Mouse (Mus musculus) gastrocnemius, postnatal 4 days (tissue): ENCODE results near the gene Hoxd1. TPM values are rescaled to one million over a fixed set of nuclear protein-coding genes. Genes with fewer than 3 reads are reported as not detected.

Source experiments
- DNase-seq, 2 experiments: peaks; one replicate each; pipeline ENCODE4 v3.0.0; 2021 to 2022; ENCODE audit warnings: low spot score in 2 of 2, mixed read lengths in 2 of 2
- total RNA-seq, 2 experiments: library from RNA; stranded (reverse); gene quantifications; 2 replicates each; pipeline ENCODE4 v1.2.3; 2021

Gene Hoxd1
- total RNA-seq, 2 experiments from 2014 or later, result 0.20 TPM; not detected in 1

DNA sequence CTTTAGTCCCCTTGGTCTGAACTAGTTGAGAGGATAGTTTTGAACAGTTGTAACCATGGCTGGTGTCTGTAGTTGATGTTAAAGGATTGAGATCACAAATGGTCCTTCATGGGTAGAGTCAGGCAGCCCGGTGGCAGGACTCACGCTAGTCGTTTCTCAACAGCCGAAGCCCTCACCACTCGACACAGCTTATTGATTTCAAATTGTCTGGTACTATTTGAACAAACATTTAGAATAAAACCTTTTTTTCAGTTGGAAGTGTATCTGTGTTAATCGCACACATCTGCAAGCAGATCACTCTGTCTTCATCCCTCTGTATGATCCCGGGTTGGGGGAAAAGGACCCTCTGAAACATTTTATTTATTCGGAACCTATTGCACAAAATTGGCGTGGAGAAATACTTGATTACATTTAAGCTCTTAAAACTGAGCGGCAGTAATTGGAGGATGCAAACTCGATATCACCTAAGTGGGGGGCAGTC, 15.1 kb upstream of the Hoxd1 start:
- DNase-seq, result no peak

DNA sequence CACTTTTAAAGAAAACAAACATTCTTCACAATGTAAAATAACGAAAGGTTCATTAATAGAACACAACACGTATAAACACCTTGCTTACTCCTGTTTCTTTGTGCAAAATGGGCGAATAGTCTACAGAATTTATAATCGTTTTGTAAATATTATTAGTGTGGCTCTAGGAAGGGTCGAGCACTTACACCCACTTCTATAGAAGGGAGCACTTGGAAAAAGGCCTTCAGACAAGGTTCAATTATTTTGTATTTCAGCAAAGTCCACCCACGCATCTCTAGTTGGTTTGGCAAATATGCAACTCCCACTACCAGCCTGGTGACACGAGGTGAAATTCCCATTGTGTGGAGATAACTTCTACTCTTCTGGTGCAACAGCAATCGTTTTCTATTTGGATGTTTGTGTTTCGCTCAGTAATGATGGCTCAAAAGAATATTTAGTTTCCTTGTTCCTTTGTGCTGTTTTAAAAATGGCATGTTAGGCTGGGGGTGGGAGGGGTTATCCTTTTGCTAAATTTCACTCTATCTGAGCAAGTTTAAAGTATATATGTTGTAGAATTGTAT, 14.3 kb upstream of the Hoxd1 start:
- DNase-seq, result no peak

GRCm38 (mm10) chr2:74749337-74750121, 13.3 kb upstream of the Hoxd1 start:
- peak in 1 of 2 experiments; percentile 50 for DNase-seq

DNA sequence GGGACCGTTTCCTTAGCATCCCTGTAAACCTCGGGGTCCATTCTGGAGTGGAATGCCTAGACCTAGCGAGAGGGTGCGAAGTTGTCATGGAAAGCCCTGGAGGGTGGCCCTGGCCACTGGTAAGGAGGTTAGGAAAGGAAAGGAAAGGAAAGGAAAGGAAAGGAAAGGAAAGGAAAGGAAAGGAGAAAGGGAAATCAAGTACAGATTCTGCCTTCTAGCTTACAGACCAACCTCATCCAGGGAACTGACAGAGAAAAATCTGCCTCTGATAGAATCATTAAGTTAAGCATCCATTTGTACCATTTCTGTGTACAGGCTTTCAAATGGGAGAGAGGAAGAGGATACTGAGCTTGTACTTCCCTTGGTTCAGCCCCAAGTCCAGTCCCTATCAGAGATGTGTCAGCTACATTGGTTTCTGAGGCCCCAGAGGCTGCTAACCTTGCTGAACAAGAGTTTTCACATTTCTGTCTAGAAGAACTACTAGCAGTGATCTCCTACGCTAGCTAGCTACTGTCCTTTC, 12.0 kb upstream of the Hoxd1 start:
- no peak for DNase-seq

GRCm38 (mm10) chr2:74751861-74752260, 10.9 kb upstream of the Hoxd1 start:
- no peak for DNase-seq

DNA sequence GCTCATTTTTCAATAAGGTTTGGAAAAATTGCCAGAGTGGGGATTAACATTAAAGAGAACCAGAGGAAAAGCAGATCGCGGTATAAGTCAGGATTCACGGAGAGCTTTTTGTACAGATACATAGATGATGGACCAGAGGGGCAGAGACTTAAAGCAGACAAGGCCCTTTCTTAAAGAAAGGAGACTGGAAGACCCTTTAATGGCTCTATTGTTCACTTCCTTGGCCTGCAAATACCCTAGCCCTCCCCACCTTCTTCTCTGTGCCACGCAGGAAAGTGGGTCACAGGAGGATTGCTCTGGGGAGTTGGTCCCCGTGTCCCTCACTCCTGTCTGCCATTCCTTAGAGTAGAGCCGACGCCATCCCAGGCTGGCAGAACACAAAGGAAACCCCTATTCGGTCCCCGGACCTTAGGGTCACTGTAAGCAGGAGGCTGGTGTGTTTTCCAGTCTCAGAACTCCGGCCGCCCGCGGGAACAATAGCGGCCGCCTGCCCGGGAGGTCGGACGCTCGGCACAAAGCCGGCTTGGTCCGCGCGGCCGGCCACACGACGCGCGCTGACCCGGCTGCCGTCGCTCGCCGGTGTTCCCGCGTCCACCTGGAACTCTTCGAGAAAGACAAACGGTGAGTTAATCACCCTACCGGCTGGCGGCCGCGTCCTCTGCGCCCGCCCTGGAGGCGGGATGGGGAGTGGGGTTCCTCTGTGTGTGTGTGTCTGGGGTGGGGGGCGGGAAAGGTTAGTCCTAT, 10.2 kb upstream of the Hoxd1 start:
- DNase-seq, result no peak

- no peak for DNase-seq
Observed at GRCm38 (mm10) chr2:74753175-74753523, 9.6 kb upstream of the Hoxd1 start.

DNA sequence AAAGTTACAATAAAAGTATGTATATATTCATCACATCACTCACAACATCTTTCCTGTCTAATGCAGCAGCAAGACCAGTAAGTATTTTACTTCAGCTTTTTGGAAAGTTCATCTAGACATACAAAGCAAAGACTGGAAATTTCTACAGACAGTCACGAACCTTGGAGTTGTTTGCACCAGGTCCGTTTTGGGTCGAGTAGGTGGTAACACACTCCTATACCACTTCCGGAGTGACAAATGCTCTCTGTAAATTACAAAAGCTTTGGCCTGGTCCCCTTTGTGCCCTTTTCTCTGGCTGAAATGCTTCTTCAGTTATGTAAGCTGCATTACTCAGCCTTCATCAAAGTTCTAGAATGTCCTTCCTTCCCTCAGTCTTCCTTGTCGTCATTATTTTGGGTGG, 9.1 kb upstream of the Hoxd1 start:
- DNase-seq, result no peak

DNA sequence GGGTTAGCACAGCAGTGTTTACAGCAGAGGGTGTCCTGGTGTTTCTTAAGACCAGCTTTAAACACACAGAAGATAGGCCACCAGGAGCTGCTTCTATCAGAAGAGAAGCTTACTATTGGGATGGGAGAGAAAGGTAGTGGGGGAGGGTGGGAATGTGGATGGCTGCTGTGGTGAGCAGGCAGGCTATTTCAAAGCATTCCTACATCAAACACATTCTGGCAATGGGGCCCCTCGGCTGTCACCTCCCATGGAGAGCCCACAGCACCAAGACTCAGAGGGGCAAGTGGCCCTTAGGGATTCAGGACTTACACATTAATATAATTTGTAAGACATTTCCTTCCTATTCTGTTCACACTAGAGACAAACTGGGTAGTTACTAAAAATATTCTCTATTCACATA, 2.6 kb upstream of the Hoxd1 start:
- no peak for DNase-seq

- DNase-seq, result no peak
Observed at GRCm38 (mm10) chr2:74761941-74762340, 839 bp upstream of the Hoxd1 start.

DNA sequence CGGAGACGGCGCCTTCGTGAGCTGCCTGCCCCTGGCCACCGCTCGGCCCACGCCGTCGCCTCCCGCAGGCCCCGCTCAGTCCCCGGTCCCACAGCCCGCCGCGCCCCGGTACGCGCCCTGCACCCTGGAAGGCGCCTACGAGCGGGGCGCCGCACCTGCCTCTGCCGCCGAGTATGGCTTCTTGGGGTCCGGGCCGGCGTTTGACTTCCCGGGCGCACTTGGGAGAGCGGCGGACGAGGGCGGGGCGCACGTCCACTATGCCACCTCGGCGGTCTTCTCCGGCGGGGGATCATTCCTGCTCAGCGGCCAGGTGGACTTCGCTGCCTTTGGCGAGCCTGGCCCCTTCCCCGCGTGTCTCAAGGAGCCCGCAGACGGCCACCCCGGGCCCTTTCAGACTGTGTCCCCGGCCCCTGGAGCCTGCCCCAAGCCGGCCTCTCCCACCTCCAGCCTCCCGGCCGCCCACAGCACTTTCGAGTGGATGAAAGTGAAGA, 510 bp downstream of the Hoxd1 start:
- DNase-seq, result no peak

GRCm38 (mm10) chr2:74763976-74764375, 1.2 kb downstream of the Hoxd1 start:
- no peak for DNase-seq

GRCm38 (mm10) chr2:74774359-74774758, 11.6 kb downstream of the Hoxd1 start:
- no peak for DNase-seq

DNA sequence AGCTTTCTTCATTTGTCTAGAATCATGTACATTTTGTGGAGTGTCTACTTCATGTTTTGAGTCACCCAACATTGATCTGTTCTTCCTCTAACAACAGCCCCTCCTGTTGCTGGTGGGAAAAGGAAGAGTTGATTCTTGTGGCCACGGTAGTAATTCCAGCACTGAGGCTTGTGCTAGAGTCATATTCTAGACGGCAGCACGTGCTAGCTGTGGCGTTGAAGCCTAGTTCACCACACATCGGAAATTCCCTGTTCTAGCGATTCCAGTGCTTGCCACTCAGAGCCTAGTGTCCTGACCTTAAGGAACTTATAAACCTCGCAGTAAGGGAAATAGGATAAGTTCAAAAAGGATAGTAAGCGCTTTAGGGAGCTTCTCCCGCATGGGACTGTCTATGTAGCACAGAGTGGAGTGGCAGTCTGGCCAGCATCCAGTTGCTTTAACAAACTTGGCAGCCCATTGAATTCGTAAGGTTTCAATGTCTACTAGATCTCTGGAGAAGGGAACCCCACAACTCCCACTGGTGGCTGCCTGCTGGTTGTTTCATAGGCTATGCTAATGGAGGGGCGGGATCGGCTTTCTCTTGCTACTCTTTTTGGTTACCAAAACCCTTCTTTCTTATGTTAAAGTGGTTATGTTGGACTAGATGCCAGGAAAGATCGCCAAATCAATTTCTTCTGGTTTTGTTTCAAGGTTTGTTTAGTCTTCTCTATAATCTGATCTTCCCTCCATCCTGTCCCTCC, 14.9 kb downstream of the Hoxd1 start:
- no peak for DNase-seq

- no peak for DNase-seq
Observed at GRCm38 (mm10) chr2:74781386-74781785, 18.6 kb downstream of the Hoxd1 start.

DNA sequence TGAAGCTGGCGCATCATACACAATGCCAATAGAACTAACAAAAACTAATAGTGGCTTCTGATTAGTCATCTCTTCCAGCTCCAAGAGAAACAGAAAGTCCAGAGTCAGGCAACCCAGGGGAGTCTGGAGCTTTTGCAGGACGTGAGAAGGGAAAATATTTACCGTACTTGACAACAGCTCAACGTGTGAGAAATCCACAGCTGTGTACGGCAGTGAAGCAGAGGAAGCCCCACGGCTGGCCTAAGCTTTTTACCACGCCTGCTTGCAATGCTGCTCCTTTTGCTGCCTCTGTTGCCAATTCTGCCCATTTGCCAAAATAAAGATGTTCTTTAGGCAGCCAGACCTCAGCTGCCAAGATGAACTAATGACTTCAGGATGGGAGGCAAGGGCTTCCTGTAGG, 32.8 kb downstream of the Hoxd1 start:
- peak in 1 of 2 experiments; percentile 29 for DNase-seq

- no peak for DNase-seq
Observed at GRCm38 (mm10) chr2:74808431-74808830, 45.7 kb downstream of the Hoxd1 start.
